Mouse (Mus musculus): ENCODE data around the gene Sh3rf1.
"Not testable (repeated sequence)": the region's sequence is repeated elsewhere in the genome, so short reads cannot be mapped to it uniquely, and the experiment has no call there.

Sh3rf1 gene

GRCm38 (mm10) chr8:61375205-61375604 is 151.5 kb downstream of the Sh3rf1 start:
- no peak for DNase-seq

- no peak for DNase-seq
Measured at GRCm38 (mm10) chr8:61378847-61379698, 155.4 kb downstream of the Sh3rf1 start.

GRCm38 (mm10) chr8:61384536-61384935 is 160.9 kb downstream of the Sh3rf1 start:
- DNase-seq: peak in 1 of 2 experiments; percentile 12

GRCm38 (mm10) chr8:61385502-61386191 is 162.0 kb downstream of the Sh3rf1 start:
- no peak for DNase-seq

- peak; percentile 26 to 47 for DNase-seq
Measured at GRCm38 (mm10) chr8:61386645-61387044, 163.0 kb downstream of the Sh3rf1 start.

- DNase-seq: no peak
Measured at GRCm38 (mm10) chr8:61387501-61387963, 163.9 kb downstream of the Sh3rf1 start.

GRCm38 (mm10) chr8:61388341-61388740 is 164.7 kb downstream of the Sh3rf1 start:
- no peak for DNase-seq

- no peak for DNase-seq
Measured at GRCm38 (mm10) chr8:61390307-61391057, 166.8 kb downstream of the Sh3rf1 start.

GRCm38 (mm10) chr8:61391058-61391434 is 167.4 kb downstream of the Sh3rf1 start:
- DNase-seq: no peak

GRCm38 (mm10) chr8:61397139-61397538 is 173.5 kb downstream of the Sh3rf1 start:
- DNase-seq: no peak

- no peak for DNase-seq
Measured at GRCm38 (mm10) chr8:61397755-61398154, 174.1 kb downstream of the Sh3rf1 start.

- DNase-seq: no peak
Measured at GRCm38 (mm10) chr8:61402861-61403260, 179.2 kb downstream of the Sh3rf1 start.

- no peak for DNase-seq
Measured at GRCm38 (mm10) chr8:61403266-61404177, 179.8 kb downstream of the Sh3rf1 start.

GRCm38 (mm10) chr8:61404178-61404560 is 180.5 kb downstream of the Sh3rf1 start:
- no peak for DNase-seq

GRCm38 (mm10) chr8:61409081-61409480 is 185.4 kb downstream of the Sh3rf1 start:
- DNase-seq: no peak

- not testable (repeated sequence) for DNase-seq
Measured at GRCm38 (mm10) chr8:61409712-61410111, 186.0 kb downstream of the Sh3rf1 start.

GRCm38 (mm10) chr8:61419521-61419920 is 195.8 kb downstream of the Sh3rf1 start:
- no peak for DNase-seq

GRCm38 (mm10) chr8:61420166-61420565 is 196.5 kb downstream of the Sh3rf1 start:
- no peak for DNase-seq

GRCm38 (mm10) chr8:61421606-61422005 is 197.9 kb downstream of the Sh3rf1 start:
- DNase-seq: peak in 1 of 2 experiments; percentile 7

- DNase-seq: no peak
Measured at GRCm38 (mm10) chr8:61425125-61425524, 201.5 kb downstream of the Sh3rf1 start.

- no peak for DNase-seq
Measured at GRCm38 (mm10) chr8:61426072-61426471, 202.4 kb downstream of the Sh3rf1 start.

- DNase-seq: no peak
Measured at GRCm38 (mm10) chr8:61426671-61427070, 203.0 kb downstream of the Sh3rf1 start.
